Mouse (Mus musculus) cortical plate, adult 2 months (tissue): ENCODE data around the gene H2-DMa.

Experiments used
- CTCF ChIP-seq: fragments of 200-500 bp; IDR thresholded peaks from 2 replicates; pipeline ENCODE4 v1.5.1; 2011; ENCODE audit warnings: mild to moderate bottlenecking, control low read depth, low read length; ENCODE audit not compliant: insufficient read depth; ENCODE audit errors: extremely low read depth
- POLR2A ChIP-seq: fragments of 200-500 bp; IDR thresholded peaks from 2 replicates; pipeline ENCODE4 v1.6.1; 2011; ENCODE audit warnings: mild to moderate bottlenecking, low read length, control low read depth; ENCODE audit not compliant: insufficient read depth; ENCODE audit errors: extremely low read depth

DNA sequence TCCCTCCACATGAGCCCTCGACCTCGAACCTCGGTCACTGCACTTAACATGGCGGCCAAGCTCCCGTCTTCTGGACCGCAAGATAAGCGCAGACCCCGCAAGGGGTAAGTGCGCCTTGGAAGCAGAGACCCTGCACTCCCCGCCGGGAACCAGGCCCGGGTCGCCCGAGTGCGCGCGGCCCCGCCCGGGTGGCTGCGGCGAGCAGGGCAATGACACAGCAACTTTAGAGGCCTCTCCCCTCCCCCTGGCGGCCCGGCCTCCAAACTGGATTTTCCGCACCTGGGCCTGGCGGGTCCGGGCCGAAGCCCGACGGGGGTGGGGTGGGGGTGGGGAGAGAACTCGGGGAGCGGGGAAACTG lies 1.5 kb downstream of the H2-DMa start:
- TF ChIP-seq CTCF = no peak
- no peak for TF ChIP-seq POLR2A
